9 mouse cellular contexts compared by ENCODE assay signal in genomic region chr17:4641166-4641565, GRCm38 (mm10).
DNase-seq lines count a peak whose midpoint lies in the region.
"Had no signal": no experiment of that assay in that cellular context is flagged by ENCODE, and none has a peak within 500 bp of the region (broad histone marks: within the 10 kb centered on the region; RNA-seq: fewer than 3 reads in every experiment).

No protein-coding gene starts in this region.

- peak; percentile 20 for DNase-seq in adrenal gland, adult 8-10 months
- no peak for DNase-seq in adrenal gland, adult 18-20 months (ENCODE audit: low spot score in 2 of 2)
- DNase-seq in heart, adult 18-20 months = peak; percentile 18 to 28
- DNase-seq in heart, postnatal 14 days = no peak
- DNase-seq in retina, postnatal 7 days (ENCODE audit: low read depth, low spot score) = peak; percentile 3
- no peak for DNase-seq in retina, postnatal 1 day
- DNase-seq in gonadal fat pad, adult 2 months (ENCODE audit: low read depth) = peak; percentile 73
- no peak for DNase-seq in thymus, adult 18-20 months
- DNase-seq: cerebellum, adult 11 months had no signal

- intact Hi-C loops in heart, postnatal 14 days (cut with DNase I) = no loop called here

Comparison
In these comparisons a context has a peak if more than half of its experiments do, and no peak if none do; other contexts are left out.
1. DNase-seq: peak in adrenal gland, adult 8-10 months (single experiment), heart, adult 18-20 months (2 of 2), retina, postnatal 7 days (single experiment) and gonadal fat pad, adult 2 months (single experiment); none in adrenal gland, adult 18-20 months (0 of 2), heart, postnatal 14 days (0 of 2), retina, postnatal 1 day (single experiment) and thymus, adult 18-20 months (0 of 2).